Mouse (Mus musculus) liver, embryonic 14.5 days (tissue): Measurements from ENCODE around the gene Olfr92. TPM values are rescaled to one million over a fixed set of nuclear protein-coding genes. Genes with fewer than 3 reads are reported as not detected.
A peak's percentile ranks its signal among the peaks of the same experiment; 100 is the strongest.

Experiments used
- ATAC-seq: fragments of 200-750 bp; cut with Nextera tagmentation; 2 replicates; pipeline ENCODE4 v1.8.0; 2017; ENCODE audit warnings: moderate number of reproducible peaks, mild to moderate bottlenecking, moderate library complexity; ENCODE audit not compliant: insufficient read depth
- DNase-seq, 3 experiments: peaks; one replicate each; pipeline ENCODE4 v3.0.0-alpha.2; 2012 to 2013; ENCODE audit warnings: low read depth in 3 of 3, low spot score in 3 of 3
- H3K27ac ChIP-seq: fragments of 300-500 bp; sonication (generic); 2 replicates; pipeline ENCODE4 v1.5.1; 2014; ENCODE audit warnings: moderate library complexity, mild to moderate bottlenecking, control low read depth, inconsistent platforms
- H3K27me3 ChIP-seq: fragments of 300-500 bp; sonication (generic); 2 replicates; pipeline ENCODE4 v1.6.1; 2014; ENCODE audit warnings: mild to moderate bottlenecking, low read length, moderate library complexity; ENCODE audit not compliant: control insufficient read depth, insufficient read depth
- H3K36me3 ChIP-seq: fragments of 300-500 bp; sonication (generic); replicated peaks from 2 replicates; pipeline ENCODE4 v1.6.1; 2014; ENCODE audit warnings: low read depth; ENCODE audit not compliant: control insufficient read depth, insufficient read depth
- H3K4me1 ChIP-seq, 2 experiments: fragments of 200-500 bp in 1 of 2; fragments of 300-500 bp in 1 of 2; sonication (generic) in 1 of 2; replicated peaks; 2 replicates each; pipeline ENCODE4 v1.6.1; 2012 to 2014; ENCODE audit warnings: antibody characterized with exemption in 1 of 2, inconsistent platforms in 1 of 2, low read length in 1 of 2; ENCODE audit not compliant: control insufficient read depth in 2 of 2, insufficient read depth in 2 of 2
- H3K4me2 ChIP-seq: fragments of 300-500 bp; sonication (generic); 2 replicates; pipeline ENCODE4 v1.6.1; 2014; ENCODE audit warnings: low read depth, mild to moderate bottlenecking, control low read depth, moderate library complexity
- H3K4me3 ChIP-seq, 2 experiments: fragments of 200-500 bp in 1 of 2; fragments of 300-500 bp in 1 of 2; sonication (generic) in 1 of 2; 2 replicates each; pipeline ENCODE4 v1.5.1; 2012 to 2014; ENCODE audit warnings: low read depth in 2 of 2, low read length in 2 of 2, mild to moderate bottlenecking in 2 of 2, control low read depth in 1 of 2, inconsistent platforms in 1 of 2, moderate library complexity in 1 of 2; ENCODE audit not compliant: insufficient read depth in 1 of 2
- H3K9ac ChIP-seq: fragments of 300-500 bp; sonication (generic); replicated peaks from 2 replicates; pipeline ENCODE4 v1.6.1; 2014; ENCODE audit warnings: mild to moderate bottlenecking, control low read depth, moderate library complexity
- H3K9me3 ChIP-seq: fragments of 300-500 bp; sonication (generic); 2 replicates; pipeline ENCODE4 v1.6.1; 2016; ENCODE audit warnings: low read length, mixed read lengths; ENCODE audit not compliant: control insufficient read depth
- CTCF ChIP-seq: IDR thresholded peaks from 2 replicates; pipeline ENCODE4 v1.5.1; 2016; ENCODE audit warnings: antibody characterized with exemption, low read depth, control low read depth
- EP300 ChIP-seq: IDR thresholded peaks from 2 replicates; pipeline ENCODE4 v1.6.1; 2016; ENCODE audit warnings: antibody characterized with exemption, low read depth
- WGBS: fragments of 180-500 bp; shearing (Covaris S2); extraction: QIAGEN DNeasy Blood & Tissue Kit; methylation state at CpG from one replicate; pipeline ENCODE4 v1.1.7; 2014; ENCODE audit not compliant: insufficient replicate concordance; 5-methylcytosine and 5-hydroxymethylcytosine counted together
- polyA plus RNA-seq, 2 experiments: library from polyadenylated mRNA; depleted of rRNA in 1 of 2; stranded (reverse) in 1 of 2; unstranded in 1 of 2; fragments of >200 nt; fragmentation: Nextera tagmentation in 1 of 2; extraction: Ambion mirVana in 1 of 2; gene quantifications; 2 replicates each; pipeline versions ENCODE4 v1.2.1 to v1.2.3; 2012 to 2014

Olfr92 gene
- polyA plus RNA-seq, 2 experiments = not detected

- DNase-seq (no peak), ATAC-seq (no peak)
- WGBS = 20% methylated on average over 1 of the region's 1 CpGs
- H3K9ac ChIP-seq = no peak overlapping the region
- H3K36me3 ChIP-seq = no peaks in the 10 kb centered on the region
- H3K27me3 ChIP-seq = no peaks in the 10 kb centered on the region
- TF ChIP-seq EP300 (no peak), CTCF (no peak)
- no peak overlapping the region for H3K27ac ChIP-seq
- H3K4me1 ChIP-seq = no peaks in the 10 kb centered on the region
- H3K4me2 ChIP-seq = no peak overlapping the region
- H3K4me3 ChIP-seq = no peak overlapping the region
- no peaks in the 10 kb centered on the region for H3K9me3 ChIP-seq
Measured at GRCm38 (mm10) chr17:37092198-37092597, 27.7 kb downstream of the Olfr92 start.

- H3K4me2 ChIP-seq = no peak within 1 kb of the TSS
- no peaks in the 10 kb centered on the region for H3K27me3 ChIP-seq
- DNase-seq (no peak), ATAC-seq (no peak)
- no peaks in the 10 kb centered on the region for H3K4me1 ChIP-seq
- no peak within 1 kb of the TSS for H3K4me3 ChIP-seq
- no peak for TF ChIP-seq EP300
- TF ChIP-seq CTCF = no peak
- H3K9ac ChIP-seq = no peak within 1 kb of the TSS
- H3K36me3 ChIP-seq = no peaks in the 10 kb centered on the region
- no peak within 1 kb of the TSS for H3K27ac ChIP-seq
- no peaks in the 10 kb centered on the region for H3K9me3 ChIP-seq
Measured at GRCm38 (mm10) chr17:37088399-37088798, 31.5 kb downstream of the Olfr92 start, which contains the start of gene Olfr90. Gene Olfr90 (minus strand): TSS chr17:37088499.

DNA sequence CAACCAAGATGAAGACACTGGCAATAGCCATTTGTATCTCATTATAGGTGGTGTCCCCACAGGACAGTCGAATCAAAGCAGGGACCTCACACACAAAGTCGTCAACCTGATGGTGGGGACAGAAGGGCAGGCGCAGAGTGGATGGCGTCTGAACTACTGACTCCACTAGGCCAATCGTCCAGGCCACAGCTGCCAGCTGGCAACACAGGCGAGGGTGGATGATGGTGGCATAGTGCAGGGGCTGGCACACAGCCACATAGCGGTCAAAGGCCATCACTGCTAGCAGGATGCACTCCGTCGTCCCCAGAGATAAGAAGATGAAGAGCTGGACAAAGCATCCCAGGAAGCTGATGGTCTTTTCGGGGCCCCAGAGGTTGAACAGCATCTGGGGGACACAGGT lies 34.3 kb downstream of the Olfr92 start:
- no peak overlapping the region for H3K4me3 ChIP-seq
- no peak overlapping the region for H3K4me2 ChIP-seq
- H3K27me3 ChIP-seq = no peaks in the 10 kb centered on the region
- no peak overlapping the region for H3K27ac ChIP-seq
- 55% methylated on average over 10 of the region's 10 CpGs for WGBS
- no peak overlapping the region for H3K9ac ChIP-seq
- DNase-seq = no peak
- TF ChIP-seq EP300 (no peak), CTCF (no peak)
- ATAC-seq = no peak
- H3K36me3 ChIP-seq = no peaks in the 10 kb centered on the region
- no peaks in the 10 kb centered on the region for H3K9me3 ChIP-seq
- no peaks in the 10 kb centered on the region for H3K4me1 ChIP-seq

DNA sequence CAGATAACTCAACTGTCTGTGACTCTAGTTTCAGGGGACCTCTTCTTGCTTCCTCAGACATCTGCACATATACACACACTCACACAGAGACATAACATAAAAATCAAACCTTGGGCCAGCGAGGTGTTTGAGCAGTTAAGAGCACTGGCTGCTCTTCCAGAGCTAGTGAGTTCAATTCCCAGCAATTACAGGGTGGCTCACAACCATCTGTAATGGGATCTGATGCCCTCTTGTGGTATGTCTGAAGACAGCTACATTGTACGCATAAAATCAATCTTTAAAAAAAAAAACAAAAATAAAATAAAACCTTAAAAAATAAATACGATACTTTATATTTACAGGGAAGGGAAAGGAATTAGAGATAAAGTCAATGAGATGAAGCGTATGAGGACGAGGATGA lies 35.3 kb downstream of the Olfr92 start:
- H3K9ac ChIP-seq = no peak overlapping the region
- H3K4me1 ChIP-seq = no peaks in the 10 kb centered on the region
- H3K9me3 ChIP-seq = no peaks in the 10 kb centered on the region
- DNase-seq (no peak), ATAC-seq (no peak)
- H3K27me3 ChIP-seq = no peaks in the 10 kb centered on the region
- no peaks in the 10 kb centered on the region for H3K36me3 ChIP-seq
- no peak overlapping the region for H3K4me2 ChIP-seq
- H3K4me3 ChIP-seq = no peak overlapping the region
- TF ChIP-seq EP300 (no peak), CTCF (peak; percentile 9; the same call in 1 of the 2 replicates)
- 42% methylated on average over 5 of the region's 5 CpGs for WGBS
- no peak overlapping the region for H3K27ac ChIP-seq

DNA sequence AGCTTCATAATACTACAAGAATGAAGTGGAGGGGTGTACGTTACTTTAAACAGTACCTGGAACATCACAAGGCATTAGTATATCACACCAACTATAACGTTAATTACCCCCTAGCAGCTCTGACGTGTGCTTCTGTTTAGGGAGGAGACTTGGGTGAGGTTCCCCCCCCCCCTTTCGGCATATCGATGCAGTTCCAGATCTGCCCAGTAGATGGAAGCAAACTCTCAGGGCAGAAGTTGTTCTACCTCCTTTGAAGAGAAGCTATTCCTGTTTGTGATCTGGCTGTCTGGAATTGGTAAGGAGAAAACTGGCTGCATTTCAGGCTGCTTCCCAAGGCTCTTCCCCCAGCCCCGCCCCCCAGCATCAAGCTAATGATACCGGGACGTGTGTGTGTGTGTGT lies 36.6 kb downstream of the Olfr92 start:
- DNase-seq = peak; percentile 7 to 30 (median 17)
- Histone ChIP-seq H3K9ac (no peak overlapping the region), H3K4me1 (no peaks in the 10 kb centered on the region), H3K4me2 (no peak overlapping the region), H3K27me3 (no peaks in the 10 kb centered on the region), H3K27ac (no peak overlapping the region), H3K9me3 (no peaks in the 10 kb centered on the region), H3K4me3 (no peak overlapping the region), H3K36me3 (no peaks in the 10 kb centered on the region)
- WGBS = 7% methylated on average over 8 of the region's 8 CpGs
- TF ChIP-seq EP300 (no peak), CTCF (peak; percentile 80)
- ATAC-seq = no peak

DNA sequence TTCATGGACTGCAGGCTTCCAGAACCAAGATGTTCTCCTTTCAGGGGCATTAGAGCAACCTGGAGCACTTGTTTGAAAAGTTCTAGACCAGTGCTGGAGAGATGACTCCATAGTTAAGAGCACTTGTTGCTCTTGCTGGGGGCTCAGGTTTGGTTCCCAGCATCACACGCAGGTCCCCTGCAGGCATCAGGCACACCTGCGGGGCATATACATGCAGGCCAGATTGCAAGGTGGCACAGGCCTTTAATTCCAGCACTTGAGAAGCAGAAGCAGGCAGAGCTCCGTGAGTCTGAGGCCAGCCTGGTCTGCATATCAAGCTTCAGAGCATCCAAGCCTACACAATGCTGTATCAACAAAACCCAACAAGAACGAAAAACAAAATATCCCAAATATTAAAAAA lies 38.2 kb downstream of the Olfr92 start:
- Histone ChIP-seq H3K9ac (no peak overlapping the region), H3K27me3 (no peaks in the 10 kb centered on the region), H3K4me2 (no peak overlapping the region), H3K27ac (no peak overlapping the region), H3K4me1 (no peaks in the 10 kb centered on the region), H3K4me3 (no peak overlapping the region), H3K9me3 (no peaks in the 10 kb centered on the region), H3K36me3 (no peaks in the 10 kb centered on the region)
- ATAC-seq (no peak), DNase-seq (no peak)
- TF ChIP-seq CTCF (no peak), EP300 (no peak)
- 63% methylated on average over 4 of the region's 4 CpGs for WGBS
